Mouse (Mus musculus): Measurements from ENCODE around the gene Syp. TPM values are rescaled to one million over a fixed set of nuclear protein-coding genes. Genes with fewer than 3 reads are reported as not detected.
A peak's percentile ranks its signal among the peaks of the same experiment; 100 is the strongest.

The Syp gene
- polyA plus RNA-seq (2016; fragmentation: Nextera tagmentation; extraction: Ambion mirVana): 39.9 and 40.8 TPM in 2 replicates

- Histone ChIP-seq H3K36me3 (no peaks in the 10 kb centered on the region), H3K27ac (replicated peaks) (peak within 1 kb of the TSS; percentile 39; the same call in 1 of the 2 replicates)
- 27% methylated on average over 35 of the region's 42 CpGs for WGBS
Observed at GRCm38 (mm10) chrX:7638401-7639091, at the start of gene Syp. Gene Syp (plus strand): TSS chrX:7638471.

GRCm38 (mm10) chrX:7595371-7595770 is 42.9 kb upstream of the Syp start:
- ATAC-seq (ENCODE audit: low FRiP score, low read depth): no peak
- no peaks in the 10 kb centered on the region for H3K4me1 ChIP-seq

More at GRCm38 (mm10) chrX:7638401-7639091, at the start of gene Syp:
- Histone ChIP-seq H3K4me2 (replicated peaks) (peak within 1 kb of the TSS; percentile 54), H3K9ac (replicated peaks) (peak within 1 kb of the TSS; percentile 65), H3K27me3 (no peaks in the 10 kb centered on the region), H3K4me3 (peak within 1 kb of the TSS; percentile 57), H3K4me1 (no peaks in the 10 kb centered on the region), H3K9me3 (no peaks in the 10 kb centered on the region)
- peak; percentile 89 for ATAC-seq (ENCODE audit: low FRiP score, low read depth)

GRCm38 (mm10) chrX:7604004-7604403 is 34.3 kb upstream of the Syp start:
- H3K4me3 ChIP-seq: no peak overlapping the region
- no peaks in the 10 kb centered on the region for H3K9me3 ChIP-seq
- no peak overlapping the region for H3K27ac ChIP-seq (replicated peaks)
- ATAC-seq (ENCODE audit: low FRiP score, low read depth): no peak
- H3K4me2 ChIP-seq (replicated peaks): peak overlapping the region; percentile 52; the same call in 1 of the 2 replicates
- no peak overlapping the region for H3K9ac ChIP-seq (replicated peaks)
- H3K36me3 ChIP-seq: peaks cover 8% of the 10 kb centered on the region; the same call in 1 of the 2 replicates
- WGBS: 92% methylated on average over 7 of the region's 7 CpGs
- no peaks in the 10 kb centered on the region for H3K27me3 ChIP-seq
- no peaks in the 10 kb centered on the region for H3K4me1 ChIP-seq

More at GRCm38 (mm10) chrX:7595371-7595770, 42.9 kb upstream of the Syp start:
- 93% methylated on average over 9 of the region's 9 CpGs for WGBS
- Histone ChIP-seq H3K9me3 (no peaks in the 10 kb centered on the region), H3K36me3 (peaks cover 44% of the 10 kb centered on the region), H3K4me3 (no peak overlapping the region), H3K9ac (replicated peaks) (no peak overlapping the region), H3K27ac (replicated peaks) (no peak overlapping the region), H3K4me2 (replicated peaks) (no peak overlapping the region), H3K27me3 (no peaks in the 10 kb centered on the region)

GRCm38 (mm10) chrX:7604879-7605574 is 33.2 kb upstream of the Syp start, which contains the start of gene Ccdc22:
Gene Ccdc22 (minus strand): TSS chrX:7605517.
- ATAC-seq (ENCODE audit: low FRiP score, low read depth): peak; percentile 94
- H3K4me3 ChIP-seq: peak within 1 kb of the TSS; percentile 46
- H3K9ac ChIP-seq (replicated peaks): peak within 1 kb of the TSS; percentile 39; the same call in 1 of the 2 replicates
- H3K27me3 ChIP-seq: no peaks in the 10 kb centered on the region
- peak within 1 kb of the TSS; percentile 52 for H3K4me2 ChIP-seq (replicated peaks)
- WGBS: 23% methylated on average over 28 of the region's 28 CpGs
- H3K4me1 ChIP-seq: no peaks in the 10 kb centered on the region
- H3K27ac ChIP-seq (replicated peaks): no peak within 1 kb of the TSS
- H3K9me3 ChIP-seq: no peaks in the 10 kb centered on the region
- no peaks in the 10 kb centered on the region for H3K36me3 ChIP-seq

- Histone ChIP-seq H3K4me1 (no peaks in the 10 kb centered on the region), H3K4me2 (replicated peaks) (no peak overlapping the region), H3K27ac (replicated peaks) (no peak overlapping the region), H3K4me3 (no peak overlapping the region), H3K9ac (replicated peaks) (no peak overlapping the region), H3K27me3 (no peaks in the 10 kb centered on the region), H3K36me3 (no peaks in the 10 kb centered on the region), H3K9me3 (no peaks in the 10 kb centered on the region)
- peak; percentile 47 for ATAC-seq (ENCODE audit: low FRiP score, low read depth)
- WGBS: 50% methylated on average over 8 of the region's 8 CpGs
Observed at GRCm38 (mm10) chrX:7605575-7605941, 32.7 kb upstream of the Syp start.

- no peaks in the 10 kb centered on the region for H3K36me3 ChIP-seq
- no peak for ATAC-seq (ENCODE audit: low FRiP score, low read depth)
- no peaks in the 10 kb centered on the region for H3K9me3 ChIP-seq
- H3K27me3 ChIP-seq: no peaks in the 10 kb centered on the region; the same call in 1 of the 2 replicates
- H3K27ac ChIP-seq (replicated peaks): no peak within 1 kb of the TSS
- H3K4me2 ChIP-seq (replicated peaks): no peak within 1 kb of the TSS
- WGBS: 86% methylated on average over 5 of the region's 6 CpGs
- no peak within 1 kb of the TSS for H3K4me3 ChIP-seq
- H3K4me1 ChIP-seq: no peaks in the 10 kb centered on the region; the same call in 1 of the 2 replicates
- no peak within 1 kb of the TSS for H3K9ac ChIP-seq (replicated peaks)
Observed at GRCm38 (mm10) chrX:7606783-7607182, 31.5 kb upstream of the Syp start, which contains the start of gene Cacna1f. Gene Cacna1f (plus strand): TSS chrX:7607083.

GRCm38 (mm10) chrX:7610035-7610434 is 28.2 kb upstream of the Syp start:
- H3K9ac ChIP-seq (replicated peaks): peak overlapping the region; percentile 25; the same call in 1 of the 2 replicates
- peak overlapping the region; percentile 61 for H3K4me2 ChIP-seq (replicated peaks)
- WGBS: 31% methylated on average over 21 of the region's 21 CpGs
- H3K9me3 ChIP-seq: no peaks in the 10 kb centered on the region
- no peak for ATAC-seq (ENCODE audit: low FRiP score, low read depth)
- H3K27me3 ChIP-seq: no peaks in the 10 kb centered on the region; the same call in 1 of the 2 replicates
- H3K36me3 ChIP-seq: no peaks in the 10 kb centered on the region
- H3K4me1 ChIP-seq: no peaks in the 10 kb centered on the region; the same call in 1 of the 2 replicates
- H3K27ac ChIP-seq (replicated peaks): no peak overlapping the region
- peak overlapping the region; percentile 38 for H3K4me3 ChIP-seq

GRCm38 (mm10) chrX:7610536-7611258 is 27.6 kb upstream of the Syp start:
- peak; percentile 30; the same call in 1 of the 2 replicates for ATAC-seq (ENCODE audit: low FRiP score, low read depth)
- Histone ChIP-seq H3K27ac (replicated peaks) (no peak overlapping the region), H3K4me2 (replicated peaks) (peak overlapping the region; percentile 61), H3K36me3 (no peaks in the 10 kb centered on the region), H3K9ac (replicated peaks) (peak overlapping the region; percentile 25; the same call in 1 of the 2 replicates), H3K4me1 (no peaks in the 10 kb centered on the region; the same call in 1 of the 2 replicates), H3K4me3 (peak overlapping the region; percentile 38), H3K27me3 (no peaks in the 10 kb centered on the region; the same call in 1 of the 2 replicates), H3K9me3 (no peaks in the 10 kb centered on the region)
- 18% methylated on average over 26 of the region's 26 CpGs for WGBS

GRCm38 (mm10) chrX:7617889-7618551 is 20.3 kb upstream of the Syp start:
- Histone ChIP-seq H3K9me3 (no peaks in the 10 kb centered on the region), H3K9ac (replicated peaks) (no peak overlapping the region), H3K4me3 (no peak overlapping the region), H3K36me3 (no peaks in the 10 kb centered on the region), H3K27ac (replicated peaks) (no peak overlapping the region), H3K4me2 (replicated peaks) (no peak overlapping the region), H3K27me3 (no peaks in the 10 kb centered on the region), H3K4me1 (no peaks in the 10 kb centered on the region)
- 83% methylated on average over 12 of the region's 12 CpGs for WGBS
- no peak for ATAC-seq (ENCODE audit: low FRiP score, low read depth)

- no peaks in the 10 kb centered on the region for H3K9me3 ChIP-seq
- no peaks in the 10 kb centered on the region for H3K27me3 ChIP-seq
- 89% methylated on average over 6 of the region's 6 CpGs for WGBS
- H3K36me3 ChIP-seq: no peaks in the 10 kb centered on the region
- H3K9ac ChIP-seq (replicated peaks): no peak overlapping the region
- H3K4me2 ChIP-seq (replicated peaks): no peak overlapping the region
- H3K4me3 ChIP-seq: no peak overlapping the region
- ATAC-seq (ENCODE audit: low FRiP score, low read depth): no peak
- H3K4me1 ChIP-seq: no peaks in the 10 kb centered on the region
- no peak overlapping the region for H3K27ac ChIP-seq (replicated peaks)
Observed at GRCm38 (mm10) chrX:7632560-7632959, 5.7 kb upstream of the Syp start.

- H3K27me3 ChIP-seq: no peaks in the 10 kb centered on the region
- H3K9ac ChIP-seq (replicated peaks): no peak overlapping the region
- no peak for ATAC-seq (ENCODE audit: low FRiP score, low read depth)
- no peak overlapping the region for H3K27ac ChIP-seq (replicated peaks)
- WGBS: 82% methylated on average over 3 of the region's 3 CpGs
- H3K4me2 ChIP-seq (replicated peaks): no peak overlapping the region
- no peak overlapping the region for H3K4me3 ChIP-seq
- H3K4me1 ChIP-seq: no peaks in the 10 kb centered on the region
- H3K36me3 ChIP-seq: no peaks in the 10 kb centered on the region
- H3K9me3 ChIP-seq: no peaks in the 10 kb centered on the region
Observed at GRCm38 (mm10) chrX:7635101-7635500, 3.2 kb upstream of the Syp start.
